Mouse (Mus musculus) liver, embryonic 13.5 days (tissue): ENCODE results near the gene Ptprc. TPM values are rescaled to one million over a fixed set of nuclear protein-coding genes. Genes with fewer than 3 reads are reported as not detected.
A peak's percentile ranks its signal among the peaks of the same experiment; 100 is the strongest.

Source experiments
- ATAC-seq: fragments of 200-750 bp; cut with Nextera tagmentation; 2 replicates; pipeline ENCODE4 v1.8.0; 2017; ENCODE audit warnings: low read depth, mild to moderate bottlenecking, moderate number of reproducible peaks, moderate library complexity
- DNase-seq: peaks from one replicate; pipeline ENCODE4 v3.0.0; 2022
- H3K27ac ChIP-seq: fragments of 300-500 bp; sonication (generic); 2 replicates; pipeline ENCODE4 v1.5.1; 2015; ENCODE audit warnings: moderate library complexity, mild to moderate bottlenecking, inconsistent platforms
- H3K27me3 ChIP-seq: fragments of 300-500 bp; sonication (generic); 2 replicates; pipeline ENCODE4 v1.6.1; 2015; ENCODE audit warnings: mild to moderate bottlenecking, inconsistent platforms
- H3K36me3 ChIP-seq: fragments of 300-500 bp; sonication (generic); 2 replicates; pipeline ENCODE4 v1.6.1; 2015; ENCODE audit warnings: mild to moderate bottlenecking, inconsistent platforms
- H3K4me1 ChIP-seq: fragments of 300-500 bp; sonication (generic); replicated peaks from 2 replicates; pipeline ENCODE4 v1.6.1; 2015; ENCODE audit warnings: inconsistent platforms
- H3K4me2 ChIP-seq: fragments of 300-500 bp; sonication (generic); 2 replicates; pipeline ENCODE4 v1.6.1; 2015; ENCODE audit warnings: inconsistent platforms, mild to moderate bottlenecking, moderate library complexity
- H3K4me3 ChIP-seq: fragments of 300-500 bp; sonication (generic); replicated peaks from 2 replicates; pipeline ENCODE4 v1.5.1; 2015; ENCODE audit warnings: mild to moderate bottlenecking, inconsistent platforms
- H3K9ac ChIP-seq: fragments of 300-500 bp; sonication (generic); 2 replicates; pipeline ENCODE4 v1.6.1; 2015; ENCODE audit warnings: mild to moderate bottlenecking, inconsistent platforms
- H3K9me3 ChIP-seq: fragments of 300-500 bp; sonication (generic); replicated peaks from 2 replicates; pipeline ENCODE4 v1.6.1; 2016; ENCODE audit warnings: inconsistent platforms
- WGBS: fragments of 180-500 bp; shearing (Covaris S2); methylation state at CpG from one replicate; pipeline ENCODE4 v1.1.7; 2015; ENCODE audit not compliant: insufficient replicate concordance; 5-methylcytosine and 5-hydroxymethylcytosine counted together
- polyA plus RNA-seq: library from polyadenylated mRNA; unstranded; fragments of >200 nt; fragmentation: Nextera tagmentation; extraction: Ambion mirVana; gene quantifications from 2 replicates; pipeline ENCODE4 v1.2.1, GENCODE M21; 2015

Gene Ptprc
- polyA plus RNA-seq, 1 experiment from 2014 or later, result 5.6 TPM

- Histone ChIP-seq H3K36me3 (no peaks in the 10 kb centered on the region), H3K9me3 (no peaks in the 10 kb centered on the region), H3K27me3 (no peaks in the 10 kb centered on the region), H3K4me3 (no peak overlapping the region), H3K4me1 (no peaks in the 10 kb centered on the region), H3K9ac (no peak overlapping the region), H3K27ac (no peak overlapping the region), H3K4me2 (no peak overlapping the region)
- ATAC-seq (no peak), DNase-seq (no peak)
- 48% methylated on average over 4 of the region's 4 CpGs for WGBS
These were observed 26.7 kb downstream of the Ptprc start for GRCm38 (mm10) chr1:138148844-138149243.

GRCm38 (mm10) chr1:138145571-138145970, 29.9 kb downstream of the Ptprc start:
- H3K9me3 ChIP-seq, result no peaks in the 10 kb centered on the region
- DNase-seq (no peak), ATAC-seq (no peak)
- H3K9ac ChIP-seq, result no peak overlapping the region
- H3K27ac ChIP-seq, result no peak overlapping the region
- H3K4me1 ChIP-seq, result no peaks in the 10 kb centered on the region
- H3K27me3 ChIP-seq, result no peaks in the 10 kb centered on the region
- no peaks in the 10 kb centered on the region for H3K36me3 ChIP-seq
- 13% methylated on average over 2 of the region's 2 CpGs for WGBS
- no peak overlapping the region for H3K4me2 ChIP-seq
- H3K4me3 ChIP-seq, result no peak overlapping the region

GRCm38 (mm10) chr1:138145148-138145547, 30.4 kb downstream of the Ptprc start:
- no peak overlapping the region for H3K9ac ChIP-seq

GRCm38 (mm10) chr1:138144365-138144764, 31.1 kb downstream of the Ptprc start:
- WGBS, result 63% methylated on average over 5 of the region's 5 CpGs
- no peak overlapping the region for H3K4me3 ChIP-seq
- no peaks in the 10 kb centered on the region for H3K36me3 ChIP-seq
- H3K9me3 ChIP-seq, result no peaks in the 10 kb centered on the region
- no peak overlapping the region for H3K27ac ChIP-seq
- H3K27me3 ChIP-seq, result no peaks in the 10 kb centered on the region
- H3K4me1 ChIP-seq, result no peaks in the 10 kb centered on the region
- ATAC-seq, result no peak
- no peak overlapping the region for H3K9ac ChIP-seq
- no peak overlapping the region for H3K4me2 ChIP-seq
- no peak for DNase-seq

More at GRCm38 (mm10) chr1:138145148-138145547, 30.4 kb downstream of the Ptprc start:
- H3K36me3 ChIP-seq, result no peaks in the 10 kb centered on the region
- no peak for ATAC-seq
- DNase-seq, result no peak
- H3K4me3 ChIP-seq, result no peak overlapping the region
- no peaks in the 10 kb centered on the region for H3K27me3 ChIP-seq
- WGBS, result 29% methylated on average over 3 of the region's 3 CpGs
- H3K4me2 ChIP-seq, result no peak overlapping the region
- no peak overlapping the region for H3K27ac ChIP-seq
- no peaks in the 10 kb centered on the region for H3K4me1 ChIP-seq
- H3K9me3 ChIP-seq, result no peaks in the 10 kb centered on the region

- ATAC-seq (no peak), DNase-seq (no peak)
- Histone ChIP-seq H3K27me3 (no peaks in the 10 kb centered on the region), H3K4me2 (no peak overlapping the region), H3K27ac (no peak overlapping the region), H3K9me3 (no peaks in the 10 kb centered on the region), H3K4me3 (no peak overlapping the region), H3K9ac (no peak overlapping the region), H3K4me1 (no peaks in the 10 kb centered on the region), H3K36me3 (no peaks in the 10 kb centered on the region)
- 61% methylated on average over 4 of the region's 4 CpGs for WGBS
These were observed 34.7 kb downstream of the Ptprc start for GRCm38 (mm10) chr1:138140769-138141168.

GRCm38 (mm10) chr1:138137696-138138095, 37.8 kb downstream of the Ptprc start:
- 68% methylated on average over 4 of the region's 4 CpGs for WGBS
- H3K9me3 ChIP-seq, result no peaks in the 10 kb centered on the region
- ATAC-seq, result no peak

GRCm38 (mm10) chr1:138137024-138137577, 38.4 kb downstream of the Ptprc start:
- H3K9me3 ChIP-seq, result no peaks in the 10 kb centered on the region
- H3K4me2 ChIP-seq, result no peak overlapping the region
- H3K4me1 ChIP-seq, result 0 out of 2 replicates have a peak, but pooled peaks cover 5% of the 10 kb centered on the region
- ATAC-seq (no peak), DNase-seq (no peak)
- no peaks in the 10 kb centered on the region for H3K36me3 ChIP-seq
- 69% methylated on average over 6 of the region's 6 CpGs for WGBS
- no peak overlapping the region for H3K4me3 ChIP-seq
- H3K27ac ChIP-seq, result no peak overlapping the region
- H3K9ac ChIP-seq, result no peak overlapping the region
- no peaks in the 10 kb centered on the region for H3K27me3 ChIP-seq

More at GRCm38 (mm10) chr1:138137696-138138095, 37.8 kb downstream of the Ptprc start:
- H3K9ac ChIP-seq, result no peak overlapping the region
- H3K36me3 ChIP-seq, result no peaks in the 10 kb centered on the region
- H3K4me3 ChIP-seq, result no peak overlapping the region
- 0 out of 2 replicates have a peak, but pooled peaks cover 5% of the 10 kb centered on the region for H3K4me1 ChIP-seq
- no peaks in the 10 kb centered on the region for H3K27me3 ChIP-seq
- H3K4me2 ChIP-seq, result no peak overlapping the region
- DNase-seq, result no peak
- no peak overlapping the region for H3K27ac ChIP-seq

- WGBS, result 13% methylated on average over 17 of the region's 17 CpGs
These were observed 39.1 kb downstream of the Ptprc start for GRCm38 (mm10) chr1:138136373-138136779.

GRCm38 (mm10) chr1:138135637-138136372, 39.7 kb downstream of the Ptprc start:
- WGBS, result 37% methylated on average over 9 of the region's 9 CpGs
- H3K9ac ChIP-seq, result no peak overlapping the region
- no peaks in the 10 kb centered on the region for H3K27me3 ChIP-seq
- H3K9me3 ChIP-seq, result no peaks in the 10 kb centered on the region
- H3K4me1 ChIP-seq, result 0 out of 2 replicates have a peak, but pooled peaks cover 5% of the 10 kb centered on the region
- H3K4me3 ChIP-seq, result peak overlapping the region; percentile 5; the same call in 1 of the 2 replicates
- DNase-seq, result no peak
- peak overlapping the region; percentile 9; the same call in 1 of the 2 replicates for H3K27ac ChIP-seq
- no peaks in the 10 kb centered on the region for H3K36me3 ChIP-seq
- peak overlapping the region; percentile 45 for H3K4me2 ChIP-seq
- no peak for ATAC-seq

More at GRCm38 (mm10) chr1:138136373-138136779, 39.1 kb downstream of the Ptprc start:
- Histone ChIP-seq H3K4me1 (0 out of 2 replicates have a peak, but pooled peaks cover 5% of the 10 kb centered on the region), H3K4me2 (peak overlapping the region; percentile 45), H3K27ac (0 out of 2 replicates have a peak overlapping the region, but pooled peaks have one; percentile 9), H3K9me3 (no peaks in the 10 kb centered on the region), H3K36me3 (no peaks in the 10 kb centered on the region), H3K27me3 (no peaks in the 10 kb centered on the region), H3K4me3 (peak overlapping the region; percentile 5; the same call in 1 of the 2 replicates), H3K9ac (no peak overlapping the region)
- ATAC-seq (peak; percentile 74), DNase-seq (peak; percentile 38)

GRCm38 (mm10) chr1:138135117-138135516, 40.4 kb downstream of the Ptprc start:
- H3K9me3 ChIP-seq, result no peaks in the 10 kb centered on the region
- no peaks in the 10 kb centered on the region for H3K36me3 ChIP-seq
- no peak overlapping the region for H3K9ac ChIP-seq
- H3K27ac ChIP-seq, result no peak overlapping the region
- H3K4me2 ChIP-seq, result no peak overlapping the region
- H3K27me3 ChIP-seq, result no peaks in the 10 kb centered on the region
- H3K4me1 ChIP-seq, result 0 out of 2 replicates have a peak, but pooled peaks cover 5% of the 10 kb centered on the region
- no peak for ATAC-seq
- no peak for DNase-seq
- no peak overlapping the region for H3K4me3 ChIP-seq

GRCm38 (mm10) chr1:138134324-138134723, 41.2 kb downstream of the Ptprc start:
- ATAC-seq, result no peak
- Histone ChIP-seq H3K4me2 (no peak overlapping the region), H3K9me3 (no peaks in the 10 kb centered on the region), H3K27me3 (no peaks in the 10 kb centered on the region), H3K4me1 (0 out of 2 replicates have a peak, but pooled peaks cover 5% of the 10 kb centered on the region), H3K9ac (no peak overlapping the region), H3K27ac (no peak overlapping the region), H3K4me3 (no peak overlapping the region), H3K36me3 (no peaks in the 10 kb centered on the region)
- DNase-seq, result no peak
- WGBS, result 19% methylated on average over 6 of the region's 6 CpGs
